Mouse (Mus musculus): ENCODE results near the gene Bahcc1. TPM values are rescaled to one million over a fixed set of nuclear protein-coding genes. Genes with fewer than 3 reads are reported as not detected.

Bahcc1 gene
- total and polyA plus RNA-seq, 2 experiments from 2014 or later, result 9.1 to 31.1 TPM

DNA sequence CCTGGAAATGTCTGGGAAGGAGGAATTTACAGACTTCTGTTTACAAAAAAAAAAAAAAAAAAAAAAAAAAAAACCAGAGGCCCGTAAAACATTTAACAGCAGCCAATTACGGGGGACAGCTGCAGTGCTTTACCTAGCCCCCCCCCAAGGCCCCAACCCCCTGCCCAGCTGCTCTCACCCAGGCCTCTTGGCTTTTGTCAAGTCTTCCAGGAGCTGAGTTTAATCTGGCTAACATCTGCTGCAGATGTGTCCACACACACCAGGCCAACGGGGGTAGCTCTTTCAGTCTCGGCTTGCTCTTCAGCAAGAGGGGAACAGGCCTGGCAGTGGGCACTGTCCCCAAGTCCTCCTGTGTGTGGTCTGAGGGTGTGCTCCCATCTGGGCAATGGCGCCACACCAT lies 32.7 kb downstream of the Bahcc1 start:
- H3K9ac ChIP-seq (replicated peaks; ENCODE audit: low read length), result no peak overlapping the region
- no peak overlapping the region for H3K4me2 ChIP-seq (ENCODE audit: low read depth, low read length)
- DNase-seq (ENCODE audit: low spot score), result no peak
- H3K27ac ChIP-seq, result no peak overlapping the region
- no peak for TF ChIP-seq CTCF (IDR thresholded peaks at IDR 0.05; ENCODE audit: low read depth)
- H3K4me3 ChIP-seq (ENCODE audit: low read length), result no peak overlapping the region
- ATAC-seq, result no peak
- H3K9me3 ChIP-seq (ENCODE audit: low read length), result no peaks in the 10 kb centered on the region
- H3K4me1 ChIP-seq (ENCODE audit: insufficient read depth, low read length), result peaks cover 39% of the 10 kb centered on the region
- H3K36me3 ChIP-seq (ENCODE audit: insufficient read depth, low read length), result no peaks in the 10 kb centered on the region
- 54% methylated on average over 5 of the region's 5 CpGs for WGBS
- no peaks in the 10 kb centered on the region for H3K27me3 ChIP-seq (ENCODE audit: insufficient read depth, low read length)

- H3K9ac ChIP-seq (replicated peaks; ENCODE audit: low read length), result no peak overlapping the region
- H3K27ac ChIP-seq, result no peak overlapping the region
- TF ChIP-seq CTCF (IDR thresholded peaks at IDR 0.05; ENCODE audit: low read depth), result no peak
- no peak overlapping the region for H3K4me3 ChIP-seq (ENCODE audit: low read length)
- DNase-seq (ENCODE audit: low spot score), result no peak
- peaks cover 31% of the 10 kb centered on the region for H3K4me1 ChIP-seq (ENCODE audit: insufficient read depth, low read length)
- H3K27me3 ChIP-seq (ENCODE audit: insufficient read depth, low read length), result no peaks in the 10 kb centered on the region; the same call in 1 of the 2 replicates
- H3K9me3 ChIP-seq (ENCODE audit: low read length), result no peaks in the 10 kb centered on the region
- 79% methylated on average over 14 of the region's 14 CpGs for WGBS
- peaks cover 2% of the 10 kb centered on the region; the same call in 1 of the 2 replicates for H3K36me3 ChIP-seq (ENCODE audit: insufficient read depth, low read length)
- H3K4me2 ChIP-seq (ENCODE audit: low read depth, low read length), result no peak overlapping the region
- ATAC-seq, result no peak
Observed at GRCm38 (mm10) chr11:120266259-120266758, 33.6 kb downstream of the Bahcc1 start.

DNA sequence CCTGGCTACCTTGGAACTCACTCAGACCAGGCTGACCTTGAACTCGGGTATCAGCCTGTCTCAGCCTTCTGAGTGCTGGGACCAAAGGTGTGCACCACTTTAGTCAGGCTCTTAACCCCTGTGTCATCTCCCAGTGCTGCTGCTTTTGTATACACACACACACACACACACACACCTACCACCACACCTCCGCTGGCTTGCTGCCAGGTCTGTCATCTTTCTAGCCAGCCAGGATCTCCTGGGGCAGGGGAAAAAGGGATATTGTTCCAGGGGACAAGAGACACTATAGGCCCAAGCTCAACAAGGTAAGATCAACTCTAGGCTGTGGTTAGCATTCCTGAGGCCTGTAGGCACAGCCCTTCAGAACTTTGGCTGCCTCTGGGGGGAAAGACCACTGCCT lies 34.5 kb downstream of the Bahcc1 start:
- no peak overlapping the region for H3K9ac ChIP-seq (replicated peaks; ENCODE audit: low read length)
- ATAC-seq (no peak), DNase-seq (ENCODE audit: low spot score) (no peak)
- WGBS, result 84% methylated on average over 2 of the region's 2 CpGs
- no peaks in the 10 kb centered on the region for H3K9me3 ChIP-seq (ENCODE audit: low read length)
- H3K4me1 ChIP-seq (ENCODE audit: insufficient read depth, low read length), result peaks cover 22% of the 10 kb centered on the region
- H3K36me3 ChIP-seq (ENCODE audit: insufficient read depth, low read length), result peaks cover 12% of the 10 kb centered on the region
- no peak overlapping the region for H3K4me2 ChIP-seq (ENCODE audit: low read depth, low read length)
- no peak overlapping the region for H3K27ac ChIP-seq
- H3K4me3 ChIP-seq (ENCODE audit: low read length), result no peak overlapping the region
- TF ChIP-seq CTCF (IDR thresholded peaks at IDR 0.05; ENCODE audit: low read depth), result no peak
- no peaks in the 10 kb centered on the region; the same call in 1 of the 2 replicates for H3K27me3 ChIP-seq (ENCODE audit: insufficient read depth, low read length)

DNA sequence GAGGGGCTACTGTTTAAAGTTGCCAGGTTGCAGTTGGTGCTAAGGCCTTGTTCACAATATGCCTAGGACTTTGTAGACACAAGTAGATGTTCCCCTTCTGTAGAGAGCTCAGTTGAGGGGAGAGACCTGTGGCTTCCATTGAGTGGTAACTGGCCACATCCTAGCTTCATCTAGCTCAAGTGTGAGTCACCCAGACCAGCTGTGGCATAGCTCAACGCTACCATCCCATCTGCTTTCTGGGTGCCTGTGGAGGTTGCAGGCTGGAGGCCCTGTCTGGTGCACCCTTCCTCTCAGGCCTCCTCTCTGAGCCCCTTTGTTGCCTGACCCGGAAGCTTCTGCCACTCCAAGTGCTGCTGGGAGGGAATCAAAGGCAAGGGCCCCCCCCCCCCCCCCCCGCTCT lies 34.9 kb downstream of the Bahcc1 start:
- H3K4me2 ChIP-seq (ENCODE audit: low read depth, low read length), result no peak overlapping the region
- WGBS, result 50% methylated on average over 2 of the region's 3 CpGs

GRCm38 (mm10) chr11:120268195-120268967 lies 35.6 kb downstream of the Bahcc1 start:
- DNase-seq (ENCODE audit: low spot score), result peak; percentile 47
- H3K4me2 ChIP-seq (ENCODE audit: low read depth, low read length), result no peak overlapping the region
- H3K36me3 ChIP-seq (ENCODE audit: insufficient read depth, low read length), result peaks cover 23% of the 10 kb centered on the region
- no peaks in the 10 kb centered on the region; the same call in 1 of the 2 replicates for H3K27me3 ChIP-seq (ENCODE audit: insufficient read depth, low read length)
- peak; percentile 56 for TF ChIP-seq CTCF (IDR thresholded peaks at IDR 0.05; ENCODE audit: low read depth)
- H3K9me3 ChIP-seq (ENCODE audit: low read length), result no peaks in the 10 kb centered on the region
- H3K4me1 ChIP-seq (ENCODE audit: insufficient read depth, low read length), result peaks cover 12% of the 10 kb centered on the region
- no peak overlapping the region for H3K9ac ChIP-seq (replicated peaks; ENCODE audit: low read length)
- H3K4me3 ChIP-seq (ENCODE audit: low read length), result no peak overlapping the region
- no peak overlapping the region for H3K27ac ChIP-seq
- ATAC-seq, result no peak
- WGBS, result 39% methylated on average over 10 of the region's 10 CpGs

More for the DNA sequence above, 34.9 kb downstream of the Bahcc1 start:
- H3K4me1 ChIP-seq (ENCODE audit: insufficient read depth, low read length), result peaks cover 18% of the 10 kb centered on the region
- H3K9ac ChIP-seq (replicated peaks; ENCODE audit: low read length), result no peak overlapping the region
- H3K36me3 ChIP-seq (ENCODE audit: insufficient read depth, low read length), result peaks cover 16% of the 10 kb centered on the region
- H3K27me3 ChIP-seq (ENCODE audit: insufficient read depth, low read length), result no peaks in the 10 kb centered on the region; the same call in 1 of the 2 replicates
- H3K9me3 ChIP-seq (ENCODE audit: low read length), result no peaks in the 10 kb centered on the region
- DNase-seq (ENCODE audit: low spot score) (no peak), ATAC-seq (no peak)
- no peak overlapping the region for H3K27ac ChIP-seq
- TF ChIP-seq CTCF (IDR thresholded peaks at IDR 0.05; ENCODE audit: low read depth), result no peak
- no peak overlapping the region for H3K4me3 ChIP-seq (ENCODE audit: low read length)

- 78% methylated on average over 3 of the region's 3 CpGs for WGBS
- Histone ChIP-seq H3K9ac (replicated peaks; ENCODE audit: low read length) (no peak overlapping the region), H3K4me2 (ENCODE audit: low read depth, low read length) (no peak overlapping the region), H3K4me3 (ENCODE audit: low read length) (no peak overlapping the region), H3K9me3 (ENCODE audit: low read length) (no peaks in the 10 kb centered on the region), H3K4me1 (ENCODE audit: insufficient read depth, low read length) (peaks cover 11% of the 10 kb centered on the region), H3K27ac (no peak overlapping the region), H3K36me3 (ENCODE audit: insufficient read depth, low read length) (peaks cover 29% of the 10 kb centered on the region), H3K27me3 (ENCODE audit: insufficient read depth, low read length) (no peaks in the 10 kb centered on the region; the same call in 1 of the 2 replicates)
- no peak for DNase-seq (ENCODE audit: low spot score)
- ATAC-seq, result no peak
- TF ChIP-seq CTCF (IDR thresholded peaks at IDR 0.05; ENCODE audit: low read depth), result no peak
Observed at GRCm38 (mm10) chr11:120269007-120269406, 36.3 kb downstream of the Bahcc1 start.

Measured in hindbrain, postnatal 0 days (tissue).